Mouse (Mus musculus) retina, postnatal 7 days (tissue): ENCODE data around the gene Rilpl1.

Source experiments
- DNase-seq: peaks from one replicate; pipeline ENCODE4 v3.0.0-alpha.2; 2012; ENCODE audit warnings: low read depth, low spot score

Gene Rilpl1

GRCm38 (mm10) chr5:124452494-124453228, 78.5 kb downstream of the Rilpl1 start:
- DNase-seq, result no peak

- DNase-seq, result no peak
Measured at GRCm38 (mm10) chr5:124450641-124451340, 80.4 kb downstream of the Rilpl1 start.

- DNase-seq, result no peak
Measured at GRCm38 (mm10) chr5:124450051-124450450, 81.1 kb downstream of the Rilpl1 start.

GRCm38 (mm10) chr5:124449494-124449893, 81.7 kb downstream of the Rilpl1 start:
- DNase-seq, result no peak

- DNase-seq, result no peak
Measured at GRCm38 (mm10) chr5:124446301-124446881, 84.8 kb downstream of the Rilpl1 start.

- DNase-seq, result no peak
Measured at GRCm38 (mm10) chr5:124445621-124446293, 85.4 kb downstream of the Rilpl1 start.

- DNase-seq, result peak; percentile 68
Measured at GRCm38 (mm10) chr5:124444661-124445561, 86.3 kb downstream of the Rilpl1 start.

- DNase-seq, result no peak
Measured at GRCm38 (mm10) chr5:124444208-124444607, 87.0 kb downstream of the Rilpl1 start.
